In genomic region chr1:67218339-67218944, GRCm38 (mm10) we compare ENCODE assay signal across 9 mouse cellular contexts.
DNase-seq lines count a peak whose midpoint lies in the region; ATAC-seq and TF ChIP-seq lines count a peak whose summit lies in the region.
"Had no signal": no experiment of that assay in that cellular context is flagged by ENCODE, and none has a peak within 500 bp of the region (broad histone marks: within the 10 kb centered on the region; RNA-seq: fewer than 3 reads in every experiment).

No protein-coding gene starts in this region.

- no peaks in the 10 kb centered on the region for H3K4me1 ChIP-seq in kidney, adult 2 months (ENCODE audit: control insufficient read depth, insufficient read depth, low read length)
- no peaks in the 10 kb centered on the region for H3K4me1 ChIP-seq in kidney, embryonic 16.5 days (ENCODE audit: insufficient read depth, low read length)
- H3K4me1 ChIP-seq: heart, embryonic 13.5 days had no signal

- WGBS in kidney, adult 2 months: 32% methylated on average over 2 of the region's 2 CpGs
- 52% methylated on average over 2 of the region's 2 CpGs for WGBS in kidney, embryonic 16.5 days

- no peak overlapping the region for H3K4me2 ChIP-seq in kidney, embryonic 16.5 days (replicated peaks; ENCODE audit: low read depth, low read length)
- H3K4me2 ChIP-seq: heart, embryonic 13.5 days had no signal

- H3K27me3 ChIP-seq in kidney, adult 2 months (replicated peaks; ENCODE audit: control insufficient read depth, insufficient read depth, low read length): no peaks in the 10 kb centered on the region
- no peaks in the 10 kb centered on the region for H3K27me3 ChIP-seq in kidney, embryonic 16.5 days (ENCODE audit: insufficient read depth, low read length)
- H3K27me3 ChIP-seq: heart, embryonic 13.5 days had no signal

- ATAC-seq in kidney, embryonic 16.5 days (ENCODE audit: low FRiP score, low TSS enrichment): no peak
- no peak for ATAC-seq in erythroid progenitor cell, adult 5-6 weeks (replicated peaks; ENCODE audit: low FRiP score, poor library complexity, severe bottlenecking)

- H3K9ac ChIP-seq in kidney, embryonic 16.5 days (replicated peaks; ENCODE audit: low read length): no peak overlapping the region
- H3K9ac ChIP-seq: heart, embryonic 13.5 days had no signal

- H3K4me3 ChIP-seq in kidney, adult 2 months (ENCODE audit: insufficient read depth, low read depth, low read length): no peak overlapping the region
- no peak overlapping the region for H3K4me3 ChIP-seq in kidney, embryonic 16.5 days (ENCODE audit: low read length)
- H3K4me3 ChIP-seq: heart, embryonic 13.5 days had no signal

- TF ChIP-seq POLR2A in kidney, adult 2 months (IDR thresholded peaks at IDR 0.05; ENCODE audit: low read depth, low read length): no peak

- H3K27ac ChIP-seq in kidney, adult 2 months (ENCODE audit: insufficient read depth, low read depth, low read length): no peak overlapping the region
- H3K27ac ChIP-seq in kidney, embryonic 16.5 days (ENCODE audit: low read length): no peak overlapping the region
- H3K27ac ChIP-seq: heart, embryonic 13.5 days had no signal

- no peak for TF ChIP-seq CTCF in kidney, adult 2 months (conservative IDR thresholded peaks at IDR 0.05; ENCODE audit: insufficient read depth, insufficient read length, low read depth, low read length)

- no peaks in the 10 kb centered on the region for H3K36me3 ChIP-seq in kidney, adult 2 months (ENCODE audit: control insufficient read depth, insufficient read depth, low read length)
- H3K36me3 ChIP-seq in kidney, embryonic 16.5 days (ENCODE audit: insufficient read depth, low read length): no peaks in the 10 kb centered on the region
- H3K36me3 ChIP-seq: heart, embryonic 13.5 days had no signal

- peak; percentile 5 for DNase-seq in kidney, adult 2 months
- DNase-seq in adrenal gland, postnatal 10 days: peak; percentile 34
- peak; percentile 5 to 18 for DNase-seq in frontal cortex, postnatal 14 days (ENCODE audit: low spot score in 2 of 2)
- DNase-seq in neural tube, embryonic 10.5 days (ENCODE audit: extremely low spot score, low spot score): peak; percentile 12
- no peak for DNase-seq in spleen, postnatal 14 days (ENCODE audit: low spot score in 2 of 2)
- DNase-seq in spleen, postnatal 4 days (ENCODE audit: low spot score in 2 of 2): no peak

- H3K9me3 ChIP-seq in kidney, embryonic 16.5 days (ENCODE audit: low read length): no peaks in the 10 kb centered on the region
- H3K9me3 ChIP-seq: heart, embryonic 13.5 days had no signal

Comparison
In these comparisons a context has a peak if more than half of its experiments do, and no peak if none do; other contexts are left out.
1. DNase-seq: peak in kidney, adult 2 months (single experiment), adrenal gland, postnatal 10 days (single experiment), frontal cortex, postnatal 14 days (2 of 2) and neural tube, embryonic 10.5 days (single experiment); none in spleen, postnatal 14 days (0 of 2) and spleen, postnatal 4 days (0 of 2).